Mouse (Mus musculus) stomach, embryonic 16.5 days (tissue): ENCODE measurements around the gene Pdk2. TPM values are rescaled to one million over a fixed set of nuclear protein-coding genes. Genes with fewer than 3 reads are reported as not detected.

Experiments used
- ATAC-seq: fragments of 200-750 bp; cut with Nextera tagmentation; 2 replicates; pipeline ENCODE4 v1.8.0; 2017; ENCODE audit warnings: moderate number of reproducible peaks, moderate TSS enrichment; ENCODE audit not compliant: insufficient read depth, low FRiP score
- H3K27ac ChIP-seq: fragments of 300-500 bp; sonication (generic); 2 replicates; pipeline ENCODE4 v1.5.1; 2014; ENCODE audit warnings: low read length
- H3K27me3 ChIP-seq: fragments of 300-500 bp; sonication (generic); 2 replicates; pipeline ENCODE4 v1.6.1; 2014; ENCODE audit warnings: low read length, control low read depth, mixed read lengths; ENCODE audit not compliant: control insufficient read depth, insufficient read depth
- H3K36me3 ChIP-seq: fragments of 300-500 bp; sonication (generic); 2 replicates; pipeline ENCODE4 v1.6.1; 2014; ENCODE audit warnings: low read length; ENCODE audit not compliant: control insufficient read depth, insufficient read depth
- H3K4me1 ChIP-seq: fragments of 300-500 bp; sonication (generic); 2 replicates; pipeline ENCODE4 v1.6.1; 2014; ENCODE audit warnings: low read length, control low read depth, mixed read lengths; ENCODE audit not compliant: control insufficient read depth, insufficient read depth
- H3K4me2 ChIP-seq: fragments of 300-500 bp; sonication (generic); 2 replicates; pipeline ENCODE4 v1.6.1; 2014; ENCODE audit warnings: low read depth, low read length, mixed read lengths
- H3K4me3 ChIP-seq: fragments of 300-500 bp; sonication (generic); replicated peaks from 2 replicates; pipeline ENCODE4 v1.5.1; 2014; ENCODE audit warnings: mild to moderate bottlenecking, low read length
- H3K9ac ChIP-seq: fragments of 300-500 bp; sonication (generic); 2 replicates; pipeline ENCODE4 v1.6.1; 2014; ENCODE audit warnings: low read length
- H3K9me3 ChIP-seq: fragments of 300-500 bp; sonication (generic); replicated peaks from 2 replicates; pipeline ENCODE4 v1.6.1; 2016; ENCODE audit warnings: low read length, control low read depth; ENCODE audit not compliant: control insufficient read depth
- WGBS: fragments of 180-500 bp; shearing (Covaris S2); extraction: QIAGEN DNeasy Blood & Tissue Kit; methylation state at CpG from one replicate; pipeline ENCODE4 v1.1.7; 2014; 5-methylcytosine and 5-hydroxymethylcytosine counted together
- polyA plus RNA-seq: library from polyadenylated mRNA; unstranded; fragments of >200 nt; fragmentation: Nextera tagmentation; extraction: Ambion mirVana; gene quantifications from 2 replicates; pipeline ENCODE4 v1.2.1, GENCODE M21; 2015

Gene Pdk2
- polyA plus RNA-seq, 1 experiment from 2014 or later = 37.9 TPM

- Histone ChIP-seq H3K36me3 (no peaks in the 10 kb centered on the region), H3K4me1 (peaks cover 71% of the 10 kb centered on the region), H3K4me3 (peak overlapping the region; percentile 71), H3K9me3 (no peaks in the 10 kb centered on the region), H3K27ac (peak overlapping the region; percentile 94), H3K9ac (peak overlapping the region; percentile 43), H3K27me3 (no peaks in the 10 kb centered on the region), H3K4me2 (peak overlapping the region; percentile 69)
- no peak for ATAC-seq
- 58% methylated on average over 4 of the region's 4 CpGs for WGBS
These were observed 32.7 kb upstream of the Pdk2 start for GRCm38 (mm10) chr11:95073835-95074234.

DNA sequence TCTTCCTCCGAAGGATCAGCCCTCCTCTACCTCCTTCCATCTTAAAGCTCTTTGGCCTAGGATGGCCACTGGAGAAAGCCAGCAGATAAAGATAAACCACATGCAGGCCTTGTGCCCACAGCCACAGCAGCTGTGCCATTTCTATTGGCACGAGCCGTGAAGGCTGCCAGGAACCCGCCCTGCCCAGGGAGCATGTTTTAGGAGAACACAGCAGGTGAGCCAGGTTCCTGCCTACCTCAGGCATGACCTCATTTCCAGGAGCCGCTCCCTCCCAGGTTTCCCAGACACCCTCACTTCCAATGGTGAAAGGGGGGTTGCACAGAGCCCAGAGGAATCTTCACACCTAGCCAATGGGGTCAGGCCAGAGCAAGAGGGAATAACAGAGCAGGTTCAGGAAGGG, 31.6 kb upstream of the Pdk2 start:
- no peak overlapping the region for H3K4me3 ChIP-seq
- H3K9ac ChIP-seq = 0 out of 2 replicates have a peak overlapping the region, but pooled peaks have one; percentile 8
- H3K27ac ChIP-seq = peak overlapping the region; percentile 91; the same call in 1 of the 2 replicates
- H3K4me1 ChIP-seq = peaks cover 64% of the 10 kb centered on the region
- no peaks in the 10 kb centered on the region for H3K27me3 ChIP-seq
- no peaks in the 10 kb centered on the region for H3K36me3 ChIP-seq
- no peaks in the 10 kb centered on the region for H3K9me3 ChIP-seq
- peak overlapping the region; percentile 3; the same call in 1 of the 2 replicates for H3K4me2 ChIP-seq
- no peak for ATAC-seq
- 59% methylated on average over 5 of the region's 5 CpGs for WGBS

- ATAC-seq = no peak
- H3K27ac ChIP-seq = peak overlapping the region; percentile 91
- 76% methylated on average over 8 of the region's 8 CpGs for WGBS
These were observed 31.0 kb upstream of the Pdk2 start for GRCm38 (mm10) chr11:95072136-95072535.

DNA sequence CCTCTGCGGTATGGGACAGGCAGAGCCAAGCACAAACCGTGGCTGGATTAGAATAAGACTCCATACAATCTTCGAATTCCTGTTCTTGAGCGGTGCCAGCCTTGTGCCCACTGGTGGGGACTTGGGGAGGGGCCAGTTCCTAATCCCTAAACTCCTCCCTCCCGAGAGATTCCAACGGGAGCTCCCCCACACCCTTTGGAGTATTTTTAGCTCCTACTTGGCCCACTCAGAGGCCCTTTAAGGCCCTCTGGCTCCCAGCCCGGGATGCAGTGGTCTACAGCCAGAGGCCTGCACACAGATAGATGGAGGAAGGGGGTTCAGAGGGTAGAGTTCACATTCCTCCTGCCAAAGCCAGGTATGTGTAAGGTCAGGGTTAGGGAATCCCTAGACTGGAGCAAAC, 30.1 kb upstream of the Pdk2 start:
- Histone ChIP-seq H3K4me3 (no peak overlapping the region), H3K4me2 (no peak overlapping the region), H3K9me3 (no peaks in the 10 kb centered on the region), H3K27me3 (no peaks in the 10 kb centered on the region), H3K36me3 (no peaks in the 10 kb centered on the region), H3K9ac (no peak overlapping the region), H3K4me1 (peaks cover 61% of the 10 kb centered on the region), H3K27ac (peak overlapping the region; percentile 91)
- ATAC-seq = peak; percentile 45; the same call in 1 of the 2 replicates
- 34% methylated on average over 7 of the region's 7 CpGs for WGBS

More at GRCm38 (mm10) chr11:95072136-95072535, 31.0 kb upstream of the Pdk2 start:
- H3K4me2 ChIP-seq = 0 out of 2 replicates have a peak overlapping the region, but pooled peaks have one; percentile 3
- H3K4me1 ChIP-seq = peaks cover 61% of the 10 kb centered on the region
- H3K9me3 ChIP-seq = no peaks in the 10 kb centered on the region
- H3K36me3 ChIP-seq = no peaks in the 10 kb centered on the region
- H3K27me3 ChIP-seq = no peaks in the 10 kb centered on the region
- H3K4me3 ChIP-seq = no peak overlapping the region
- no peak overlapping the region for H3K9ac ChIP-seq

DNA sequence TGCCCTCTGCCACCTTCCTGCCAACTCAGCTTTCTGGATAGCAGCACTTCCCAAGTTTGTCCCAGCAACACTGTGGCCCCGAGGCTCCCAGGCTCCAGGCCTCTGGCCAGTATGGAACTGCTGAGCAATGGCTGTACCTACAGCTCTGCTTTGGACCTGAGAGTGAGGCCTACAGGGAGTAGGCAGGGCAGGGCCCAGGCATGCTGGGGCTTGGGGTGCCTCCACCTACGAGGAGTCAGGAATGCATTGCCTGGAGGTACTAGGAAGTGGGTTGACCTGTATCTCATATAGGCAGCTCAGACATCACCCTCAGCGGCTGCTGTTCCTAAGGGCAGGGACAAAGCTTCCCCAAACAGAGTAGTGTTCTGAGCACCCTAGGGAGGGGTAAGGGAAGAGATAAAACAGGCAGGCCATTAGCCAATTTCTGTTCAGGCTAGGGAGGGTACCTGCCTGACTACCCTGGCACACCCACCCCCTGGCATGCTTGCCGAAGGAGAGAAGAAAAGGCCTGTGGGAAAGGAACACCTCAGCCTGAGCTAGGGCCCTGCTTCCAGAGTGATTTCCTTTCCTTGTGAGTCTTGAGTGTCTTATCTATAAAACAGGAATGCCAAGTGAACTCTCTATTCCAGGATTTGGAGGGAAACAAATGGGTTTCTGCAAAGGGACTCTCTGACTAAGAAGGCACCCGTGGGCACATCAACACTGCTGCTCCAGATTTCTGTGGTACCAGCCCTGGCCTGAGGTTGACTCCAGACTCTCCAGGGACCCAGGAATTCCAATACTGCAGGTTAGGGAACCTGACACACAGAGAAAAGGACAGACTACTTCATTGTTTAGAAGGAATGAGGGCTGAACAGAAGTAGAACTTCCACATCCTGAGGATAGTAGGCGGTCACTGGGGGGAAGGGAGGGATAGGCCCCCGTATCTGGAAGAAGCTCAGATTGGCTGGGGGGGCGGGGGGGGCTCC, 29.3 kb upstream of the Pdk2 start:
- peak; percentile 42; the same call in 1 of the 2 replicates for ATAC-seq

DNA sequence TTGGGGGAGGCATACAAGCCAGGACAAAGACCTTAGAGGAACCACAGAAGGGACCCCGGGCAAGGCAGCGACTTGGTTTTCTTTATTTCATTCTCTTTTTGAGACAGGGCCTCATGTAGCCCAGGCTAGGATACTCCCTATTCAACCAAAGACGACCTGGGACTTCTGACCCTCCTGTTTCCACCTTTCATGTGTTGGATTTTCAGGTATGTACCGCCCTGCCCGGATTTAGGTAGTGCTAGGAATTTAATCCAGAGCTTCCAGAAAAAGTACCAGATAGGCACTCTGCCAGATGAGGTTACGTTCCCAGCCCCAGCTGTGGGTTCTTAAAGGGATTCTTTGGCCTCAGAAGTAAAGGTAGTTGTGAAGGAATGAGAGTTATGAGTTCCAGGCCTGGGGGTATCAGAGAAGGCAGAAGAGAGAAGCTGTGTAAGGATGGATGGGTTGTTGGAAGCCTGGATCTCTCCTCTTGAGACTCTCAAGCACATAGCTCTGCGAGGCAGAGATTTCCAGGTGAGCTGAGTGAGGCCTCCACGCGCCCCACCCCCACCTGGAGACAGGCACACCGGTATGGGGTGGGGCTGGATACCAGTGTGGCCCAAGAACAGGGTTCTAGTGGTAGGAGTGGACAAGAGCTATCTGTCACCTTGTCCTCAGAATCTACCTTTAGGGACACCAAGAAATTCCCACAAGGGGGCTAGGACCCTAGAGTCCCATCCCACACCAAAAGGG, 28.2 kb upstream of the Pdk2 start:
- WGBS = 75% methylated on average over 10 of the region's 10 CpGs
- H3K4me1 ChIP-seq = peaks cover 50% of the 10 kb centered on the region
- 0 out of 2 replicates have a peak overlapping the region, but pooled peaks have one; percentile 22 for H3K4me2 ChIP-seq
- no peaks in the 10 kb centered on the region for H3K36me3 ChIP-seq
- no peak overlapping the region for H3K4me3 ChIP-seq
- peak overlapping the region; percentile 91 for H3K27ac ChIP-seq
- H3K9ac ChIP-seq = no peak overlapping the region
- no peaks in the 10 kb centered on the region for H3K27me3 ChIP-seq
- no peak for ATAC-seq
- no peaks in the 10 kb centered on the region for H3K9me3 ChIP-seq

More for the DNA sequence above, 29.3 kb upstream of the Pdk2 start:
- Histone ChIP-seq H3K4me1 (peaks cover 60% of the 10 kb centered on the region), H3K4me3 (no peak overlapping the region), H3K27me3 (no peaks in the 10 kb centered on the region), H3K27ac (peak overlapping the region; percentile 91), H3K36me3 (no peaks in the 10 kb centered on the region), H3K9me3 (no peaks in the 10 kb centered on the region), H3K9ac (peak overlapping the region; percentile 44; the same call in 1 of the 2 replicates), H3K4me2 (peak overlapping the region; percentile 22; the same call in 1 of the 2 replicates)
- WGBS = 59% methylated on average over 8 of the region's 8 CpGs

DNA sequence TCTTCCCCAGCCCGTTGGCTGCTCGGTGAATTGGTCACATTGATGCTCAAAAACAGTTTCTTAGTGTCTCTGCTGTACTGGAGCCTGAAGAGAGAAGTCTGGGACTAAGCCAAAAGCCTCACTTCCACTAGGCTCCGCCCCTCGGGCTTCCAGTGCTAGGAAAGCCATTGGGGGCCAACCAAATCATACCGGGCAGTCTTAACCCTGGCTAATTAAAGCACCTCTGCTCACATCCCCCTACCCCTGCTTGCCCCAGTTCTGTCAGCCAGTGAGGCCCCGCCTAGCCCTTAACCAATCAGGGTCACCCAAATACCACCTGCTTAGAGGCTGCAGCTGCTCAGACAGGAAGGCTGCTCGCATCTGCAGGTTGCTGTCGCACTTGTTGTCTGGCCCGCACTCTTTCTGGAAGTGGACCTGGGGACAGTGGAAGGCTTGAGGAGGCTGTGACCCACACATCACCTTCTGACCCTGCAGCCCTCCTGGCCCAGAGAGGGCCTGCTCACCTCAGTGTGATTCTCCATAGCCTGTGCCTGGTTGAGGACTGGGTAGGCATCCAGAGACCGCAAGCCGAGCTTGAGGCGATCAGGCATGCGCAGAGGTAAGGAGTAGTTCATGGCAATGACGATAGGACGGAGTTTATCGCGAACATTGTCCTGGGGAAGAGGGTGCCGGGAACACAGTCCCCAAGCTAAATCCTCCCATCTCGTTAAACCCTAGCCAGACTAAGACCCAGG, 15.8 kb upstream of the Pdk2 start:
- no peaks in the 10 kb centered on the region for H3K9me3 ChIP-seq
- no peak for ATAC-seq
- H3K27me3 ChIP-seq = no peaks in the 10 kb centered on the region
- 57% methylated on average over 19 of the region's 19 CpGs for WGBS
- no peak overlapping the region for H3K27ac ChIP-seq
- H3K9ac ChIP-seq = no peak overlapping the region
- H3K36me3 ChIP-seq = 0 out of 2 replicates have a peak, but pooled peaks cover 6% of the 10 kb centered on the region
- H3K4me2 ChIP-seq = no peak overlapping the region
- H3K4me3 ChIP-seq = no peak overlapping the region
- no peaks in the 10 kb centered on the region for H3K4me1 ChIP-seq

DNA sequence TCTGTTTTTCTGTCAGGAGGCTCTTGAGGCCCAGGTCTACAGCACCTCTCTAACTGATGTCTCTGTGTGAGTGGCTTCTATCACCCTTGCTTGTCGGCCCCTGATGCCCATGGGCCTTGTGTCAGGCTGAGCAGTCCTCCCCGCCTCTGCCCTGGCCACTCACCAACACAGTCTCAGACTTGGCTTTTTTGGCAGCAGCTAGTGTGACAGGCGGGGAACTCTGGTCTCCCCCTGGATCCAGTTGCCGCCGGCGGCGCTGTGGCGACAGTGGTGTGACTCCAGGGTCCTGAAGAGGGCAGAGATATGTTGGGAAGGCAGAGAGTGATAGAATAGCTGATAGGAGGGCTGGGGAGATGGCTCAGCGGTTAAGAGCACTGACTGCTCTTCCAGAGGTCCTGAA, 11.9 kb upstream of the Pdk2 start:
- no peak for ATAC-seq
- H3K27ac ChIP-seq = no peak overlapping the region
- H3K36me3 ChIP-seq = no peaks in the 10 kb centered on the region
- H3K4me3 ChIP-seq = no peak overlapping the region
- H3K27me3 ChIP-seq = no peaks in the 10 kb centered on the region
- H3K4me2 ChIP-seq = no peak overlapping the region
- WGBS = 70% methylated on average over 9 of the region's 9 CpGs
- H3K4me1 ChIP-seq = no peaks in the 10 kb centered on the region
- H3K9ac ChIP-seq = no peak overlapping the region
- H3K9me3 ChIP-seq = no peaks in the 10 kb centered on the region
